Mouse (Mus musculus): ENCODE measurements around the gene Abcb7. TPM values are rescaled to one million over a fixed set of nuclear protein-coding genes. Genes with fewer than 3 reads are reported as not detected.
"Not testable (repeated sequence)": the region's sequence is repeated elsewhere in the genome, so short reads cannot be mapped to it uniquely, and the experiment has no call there.

Gene Abcb7
- polyA plus RNA-seq, 1 experiment from 2014 or later: 12.6 TPM

- H3K9ac ChIP-seq (replicated peaks); H3K27ac ChIP-seq (replicated peaks); H3K4me1 ChIP-seq; ATAC-seq (ENCODE audit: low FRiP score, low read depth); H3K9me3 ChIP-seq; H3K4me3 ChIP-seq; H3K4me2 ChIP-seq (replicated peaks); H3K27me3 ChIP-seq; H3K36me3 ChIP-seq: not testable (repeated sequence)
- WGBS: 87% methylated on average over 28 of the region's 31 CpGs
Observed at GRCm38 (mm10) chrX:104348146-104348545, 65.5 kb downstream of the Abcb7 start.

GRCm38 (mm10) chrX:104291721-104292120 lies 121.9 kb downstream of the Abcb7 start:
- no peak for ATAC-seq (ENCODE audit: low FRiP score, low read depth)
- no peak overlapping the region for H3K27ac ChIP-seq (replicated peaks)

GRCm38 (mm10) chrX:104279828-104280227 lies 133.8 kb downstream of the Abcb7 start:
- 95% methylated on average over 1 of the region's 1 CpGs for WGBS

More at GRCm38 (mm10) chrX:104291721-104292120, 121.9 kb downstream of the Abcb7 start:
- Histone ChIP-seq H3K4me3 (no peak overlapping the region), H3K36me3 (no peaks in the 10 kb centered on the region), H3K4me1 (no peaks in the 10 kb centered on the region), H3K4me2 (replicated peaks) (no peak overlapping the region), H3K27me3 (no peaks in the 10 kb centered on the region; the same call in 1 of the 2 replicates), H3K9me3 (no peaks in the 10 kb centered on the region), H3K9ac (replicated peaks) (no peak overlapping the region)

DNA sequence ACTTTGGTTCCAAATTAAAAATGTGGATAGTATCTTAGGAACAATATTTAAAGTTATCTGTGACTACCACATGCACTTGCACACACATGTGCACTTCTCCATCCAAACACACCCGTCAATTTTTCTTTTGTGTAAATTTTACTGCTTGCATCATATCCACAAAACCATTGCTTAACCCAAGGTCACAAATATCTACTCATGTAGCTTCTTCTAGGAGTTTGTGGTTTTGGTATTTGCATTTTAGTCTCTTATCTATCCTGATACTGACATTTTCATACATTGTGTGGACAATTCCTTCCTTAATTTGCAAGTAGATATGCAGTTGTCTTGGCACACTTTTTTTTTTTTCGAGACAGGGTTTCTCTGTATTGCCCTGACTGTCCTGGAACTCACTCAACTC lies 149.3 kb downstream of the Abcb7 start:
- Histone ChIP-seq H3K9me3 (no peaks in the 10 kb centered on the region), H3K9ac (replicated peaks) (no peak overlapping the region), H3K4me3 (no peak overlapping the region), H3K27ac (replicated peaks) (no peak overlapping the region), H3K27me3 (peaks cover 3% of the 10 kb centered on the region; the same call in 1 of the 2 replicates), H3K36me3 (no peaks in the 10 kb centered on the region), H3K4me1 (no peaks in the 10 kb centered on the region), H3K4me2 (replicated peaks) (no peak overlapping the region)
- no peak for ATAC-seq (ENCODE audit: low FRiP score, low read depth)
- WGBS: 75% methylated on average over 2 of the region's 2 CpGs

More at GRCm38 (mm10) chrX:104279828-104280227, 133.8 kb downstream of the Abcb7 start:
- Histone ChIP-seq H3K4me1 (no peaks in the 10 kb centered on the region), H3K9ac (replicated peaks) (no peak overlapping the region), H3K4me2 (replicated peaks) (no peak overlapping the region), H3K27me3 (no peaks in the 10 kb centered on the region), H3K9me3 (no peaks in the 10 kb centered on the region), H3K4me3 (no peak overlapping the region), H3K36me3 (no peaks in the 10 kb centered on the region), H3K27ac (replicated peaks) (no peak overlapping the region)
- ATAC-seq (ENCODE audit: low FRiP score, low read depth): no peak

GRCm38 (mm10) chrX:104262468-104262867 lies 151.2 kb downstream of the Abcb7 start:
- Histone ChIP-seq H3K9me3 (no peaks in the 10 kb centered on the region), H3K4me2 (replicated peaks) (no peak overlapping the region), H3K27ac (replicated peaks) (no peak overlapping the region), H3K27me3 (peaks cover 3% of the 10 kb centered on the region; the same call in 1 of the 2 replicates), H3K9ac (replicated peaks) (no peak overlapping the region), H3K4me3 (no peak overlapping the region), H3K4me1 (no peaks in the 10 kb centered on the region), H3K36me3 (no peaks in the 10 kb centered on the region)
- 84% methylated on average over 1 of the region's 1 CpGs for WGBS
- no peak for ATAC-seq (ENCODE audit: low FRiP score, low read depth)

- Histone ChIP-seq H3K36me3 (no peaks in the 10 kb centered on the region), H3K4me1 (no peaks in the 10 kb centered on the region)
- WGBS: 76% methylated on average over 1 of the region's 1 CpGs
Observed at GRCm38 (mm10) chrX:104256561-104256960, 157.1 kb downstream of the Abcb7 start.

More at GRCm38 (mm10) chrX:104256561-104256960, 157.1 kb downstream of the Abcb7 start:
- ATAC-seq (ENCODE audit: low FRiP score, low read depth): no peak
- Histone ChIP-seq H3K27me3 (peaks cover 11% of the 10 kb centered on the region; the same call in 1 of the 2 replicates), H3K9me3 (no peaks in the 10 kb centered on the region), H3K4me3 (no peak overlapping the region), H3K27ac (replicated peaks) (no peak overlapping the region), H3K4me2 (replicated peaks) (no peak overlapping the region), H3K9ac (replicated peaks) (no peak overlapping the region)

Other genes with a start within 250 kb of the Abcb7 start
- 4.4 and 5.6 TPM in 2 replicates for gene Nexmif, start 212.7 kb downstream of the Abcb7 start, polyA plus RNA-seq (2016; fragmentation: Nextera tagmentation; extraction: Ambion mirVana)
- gene Uprt, start 69.0 kb upstream of the Abcb7 start, polyA plus RNA-seq (2016; fragmentation: Nextera tagmentation; extraction: Ambion mirVana): 1.6 and 2.2 TPM in 2 replicates

Data from midbrain, embryonic 12.5 days (tissue).